Mouse (Mus musculus) kidney, embryonic 15.5 days (tissue): ENCODE results near the gene Ccdc183. TPM values are rescaled to one million over a fixed set of nuclear protein-coding genes. Genes with fewer than 3 reads are reported as not detected.
A peak's percentile ranks its signal among the peaks of the same experiment; 100 is the strongest.

Source experiments
- ATAC-seq: fragments of 200-750 bp; cut with Nextera tagmentation; replicated peaks from 2 replicates; pipeline ENCODE4 v1.8.0; 2017; ENCODE audit warnings: moderate TSS enrichment; ENCODE audit not compliant: low FRiP score
- H3K27ac ChIP-seq: fragments of 300-500 bp; sonication (generic); 2 replicates; pipeline ENCODE4 v1.5.1; 2015; ENCODE audit warnings: mild to moderate bottlenecking, inconsistent platforms
- H3K27me3 ChIP-seq: fragments of 300-500 bp; sonication (generic); 2 replicates; pipeline ENCODE4 v1.6.1; 2015; ENCODE audit warnings: inconsistent platforms
- H3K36me3 ChIP-seq: fragments of 300-500 bp; sonication (generic); 2 replicates; pipeline ENCODE4 v1.6.1; 2015; ENCODE audit warnings: inconsistent platforms
- H3K4me1 ChIP-seq: fragments of 300-500 bp; sonication (generic); 2 replicates; pipeline ENCODE4 v1.6.1; 2015; ENCODE audit warnings: inconsistent platforms
- H3K4me2 ChIP-seq: fragments of 300-500 bp; sonication (generic); 2 replicates; pipeline ENCODE4 v1.6.1; 2015; ENCODE audit warnings: moderate library complexity, mild to moderate bottlenecking, inconsistent platforms
- H3K4me3 ChIP-seq: fragments of 300-500 bp; sonication (generic); replicated peaks from 2 replicates; pipeline ENCODE4 v1.5.1; 2015; ENCODE audit warnings: mild to moderate bottlenecking, inconsistent platforms
- H3K9ac ChIP-seq: fragments of 300-500 bp; sonication (generic); 2 replicates; pipeline ENCODE4 v1.6.1; 2015; ENCODE audit warnings: mild to moderate bottlenecking, inconsistent platforms
- H3K9me3 ChIP-seq: fragments of 300-500 bp; sonication (generic); replicated peaks from 2 replicates; pipeline ENCODE4 v1.6.1; 2016; ENCODE audit warnings: inconsistent platforms
- WGBS: fragments of 180-500 bp; shearing (Covaris S2); methylation state at CpG from one replicate; pipeline ENCODE4 v1.1.7; 2015; ENCODE audit warnings: mixed read lengths; 5-methylcytosine and 5-hydroxymethylcytosine counted together
- polyA plus RNA-seq: library from polyadenylated mRNA; unstranded; fragments of >200 nt; fragmentation: Nextera tagmentation; extraction: Ambion mirVana; gene quantifications from 2 replicates; pipeline ENCODE4 v1.2.1, GENCODE M21; 2015

Gene Ccdc183
- polyA plus RNA-seq: 0.12 and 0.27 TPM in 2 replicates

DNA sequence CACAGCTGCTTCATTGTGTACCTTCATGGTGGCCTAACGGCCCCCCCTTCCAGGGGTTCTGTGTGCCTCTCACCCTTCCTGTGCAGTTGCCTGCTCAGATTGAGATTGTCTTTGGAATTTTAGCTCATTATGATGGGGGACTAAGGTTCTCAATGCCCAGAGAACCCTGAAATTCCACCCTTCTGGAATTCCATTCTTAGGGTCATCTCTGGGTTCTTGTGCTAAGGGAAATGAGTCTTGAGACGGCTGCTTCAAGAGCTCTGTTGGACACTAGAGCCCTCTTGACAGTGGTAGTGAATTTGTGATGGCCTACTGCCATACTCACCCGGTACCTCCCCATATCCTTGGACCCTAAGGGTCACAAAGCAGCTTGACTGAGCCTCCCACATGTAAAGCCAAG lies at the start of gene Ccdc183:
Ccdc183 (minus strand) TSS at position 101 of the 400 bp plus-strand sequence.
- peaks cover 26% of the 10 kb centered on the region for H3K4me1 ChIP-seq
- H3K4me2 ChIP-seq: peak within 1 kb of the TSS; percentile 52
- H3K9me3 ChIP-seq: no peaks in the 10 kb centered on the region
- ATAC-seq: no peak
- 71% methylated on average over 3 of the region's 3 CpGs for WGBS
- 0 out of 2 replicates have a peak within 1 kb of the TSS, but pooled peaks have one; percentile 4 for H3K9ac ChIP-seq
- no peak within 1 kb of the TSS for H3K4me3 ChIP-seq
- no peaks in the 10 kb centered on the region for H3K36me3 ChIP-seq
- H3K27ac ChIP-seq: no peak within 1 kb of the TSS
- peaks cover 37% of the 10 kb centered on the region for H3K27me3 ChIP-seq

DNA sequence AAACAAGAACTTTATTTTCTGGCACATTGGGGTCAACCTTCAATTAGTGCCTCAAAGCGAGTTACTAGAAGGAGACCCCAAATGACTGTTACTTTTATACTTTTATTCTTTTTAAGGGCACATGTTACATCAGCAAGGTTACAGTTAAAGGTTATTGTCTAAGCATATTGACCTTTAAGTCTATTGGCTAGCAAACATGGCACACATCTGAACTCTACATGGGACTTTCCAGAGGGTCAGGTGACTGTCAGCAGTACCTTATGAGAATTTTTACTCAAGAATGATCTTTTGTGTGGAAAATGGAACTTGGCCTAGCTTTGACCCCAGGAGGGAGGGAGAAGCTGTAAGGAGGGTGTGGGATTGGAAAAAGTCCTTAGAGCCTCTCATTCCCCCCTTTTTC lies 49.0 kb upstream of the Ccdc183 start:
- Histone ChIP-seq H3K9ac (no peak overlapping the region), H3K27me3 (no peaks in the 10 kb centered on the region), H3K4me1 (no peaks in the 10 kb centered on the region), H3K27ac (no peak overlapping the region), H3K4me2 (no peak overlapping the region), H3K9me3 (no peaks in the 10 kb centered on the region), H3K36me3 (no peaks in the 10 kb centered on the region), H3K4me3 (no peak overlapping the region)
- WGBS: 77% methylated on average over 1 of the region's 1 CpGs
- ATAC-seq: no peak

DNA sequence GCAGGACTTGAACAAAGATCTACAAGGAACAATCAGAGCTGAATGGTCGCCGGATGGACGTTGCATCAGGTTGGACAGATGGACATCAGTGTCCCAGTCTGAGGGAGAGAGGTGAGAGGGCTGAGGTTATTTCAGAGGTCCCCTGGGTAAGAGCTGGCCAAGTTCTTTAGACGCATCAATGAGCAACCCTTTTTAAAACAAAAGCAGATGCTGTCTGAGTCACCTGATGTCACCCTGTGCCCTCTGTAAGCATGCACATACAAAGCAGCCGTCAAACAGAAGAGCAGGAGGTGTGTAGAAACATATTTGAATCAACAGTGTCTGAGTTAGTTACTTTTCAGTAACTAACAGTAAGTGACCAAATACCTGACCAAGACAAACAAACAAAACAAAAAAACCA lies 46.6 kb upstream of the Ccdc183 start:
- Histone ChIP-seq H3K4me3 (no peak overlapping the region), H3K4me1 (no peaks in the 10 kb centered on the region), H3K9me3 (no peaks in the 10 kb centered on the region), H3K27me3 (no peaks in the 10 kb centered on the region), H3K4me2 (no peak overlapping the region), H3K36me3 (no peaks in the 10 kb centered on the region), H3K27ac (no peak overlapping the region), H3K9ac (no peak overlapping the region)
- no peak for ATAC-seq
- 81% methylated on average over 5 of the region's 5 CpGs for WGBS

DNA sequence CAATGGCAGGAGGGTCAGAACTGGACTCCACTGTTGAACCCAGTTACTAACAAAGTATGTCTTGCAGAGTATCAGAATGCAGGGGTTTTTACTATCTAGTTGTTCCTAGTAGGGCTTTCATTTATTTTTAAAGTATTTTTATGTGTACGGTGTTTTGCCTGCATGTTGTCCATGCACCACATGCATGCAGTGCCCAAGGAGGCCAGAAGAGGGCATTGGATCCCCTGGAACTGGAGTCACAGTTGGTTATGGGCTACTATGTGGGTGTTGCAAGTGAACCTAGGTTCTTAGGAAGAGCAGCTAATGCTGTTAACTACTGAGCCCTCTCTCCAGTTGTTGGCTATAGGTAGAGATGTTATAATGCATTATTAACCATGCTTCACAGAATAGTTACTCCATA lies 46.0 kb upstream of the Ccdc183 start:
- 44% methylated on average over 1 of the region's 1 CpGs for WGBS
- no peak overlapping the region for H3K27ac ChIP-seq
- ATAC-seq: no peak
- no peak overlapping the region for H3K4me3 ChIP-seq
- no peak overlapping the region for H3K4me2 ChIP-seq
- no peaks in the 10 kb centered on the region for H3K4me1 ChIP-seq
- no peaks in the 10 kb centered on the region for H3K9me3 ChIP-seq
- H3K36me3 ChIP-seq: no peaks in the 10 kb centered on the region
- no peak overlapping the region for H3K9ac ChIP-seq
- H3K27me3 ChIP-seq: no peaks in the 10 kb centered on the region

DNA sequence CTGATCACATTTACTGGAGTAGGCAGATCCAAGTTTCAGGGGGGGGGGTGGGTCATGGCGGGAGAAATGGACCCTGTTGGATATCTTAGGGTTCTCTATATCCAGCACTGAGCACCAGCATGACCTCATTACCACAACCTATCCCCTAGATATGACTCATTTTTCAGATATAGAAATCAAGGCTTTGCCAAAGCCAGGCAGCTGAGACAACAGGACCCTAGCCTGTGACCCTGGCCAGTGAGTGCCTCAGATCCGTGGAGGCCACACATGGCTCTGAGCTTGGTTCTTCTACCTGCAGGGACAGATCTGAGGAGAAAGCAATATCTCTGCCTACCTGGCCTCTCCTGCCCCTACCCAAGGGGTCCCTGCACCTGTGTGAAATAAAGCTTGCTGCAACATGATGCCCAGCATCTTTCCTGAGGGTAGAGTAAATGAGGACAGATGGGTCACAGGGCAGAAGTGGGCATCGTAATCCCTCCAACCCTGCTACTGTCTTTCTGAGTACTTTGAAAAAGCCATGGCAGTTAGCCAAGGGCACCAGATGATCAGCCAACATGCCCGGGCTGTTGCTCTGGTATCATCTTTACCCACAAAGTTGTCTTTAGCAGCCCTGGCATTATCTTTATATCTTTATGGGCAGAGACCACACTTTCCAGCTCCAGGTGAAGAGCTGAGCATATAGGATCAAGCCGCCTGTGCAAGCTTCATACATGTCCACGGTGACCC lies 43.9 kb upstream of the Ccdc183 start:
- H3K9ac ChIP-seq: no peak overlapping the region
- H3K4me3 ChIP-seq: no peak overlapping the region
- no peaks in the 10 kb centered on the region for H3K36me3 ChIP-seq
- H3K9me3 ChIP-seq: no peaks in the 10 kb centered on the region
- ATAC-seq: no peak
- H3K27ac ChIP-seq: no peak overlapping the region
- WGBS: 85% methylated on average over 6 of the region's 6 CpGs
- no peaks in the 10 kb centered on the region for H3K4me1 ChIP-seq
- no peaks in the 10 kb centered on the region for H3K27me3 ChIP-seq
- no peak overlapping the region for H3K4me2 ChIP-seq

DNA sequence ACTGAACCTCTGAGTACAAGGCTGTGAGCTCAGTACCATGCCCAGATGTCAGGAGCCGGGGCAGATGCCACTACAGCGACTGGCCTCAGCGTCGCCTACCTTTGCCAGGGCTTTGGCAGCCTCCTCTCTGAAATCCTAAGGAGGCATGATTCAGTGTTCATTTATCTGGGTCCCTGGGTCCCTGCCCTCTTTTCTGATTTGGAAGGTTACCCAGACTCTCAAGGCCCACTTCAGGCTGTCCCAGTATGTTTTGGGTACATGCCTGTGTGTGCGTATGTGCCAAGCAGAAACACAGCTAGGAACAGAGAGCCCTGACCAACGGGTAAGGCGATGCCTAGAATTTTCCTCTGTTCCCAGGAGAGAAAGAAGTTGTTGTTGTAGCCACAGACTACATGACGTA lies 42.8 kb upstream of the Ccdc183 start:
- ATAC-seq: no peak
- no peaks in the 10 kb centered on the region for H3K36me3 ChIP-seq
- H3K4me1 ChIP-seq: no peaks in the 10 kb centered on the region
- no peaks in the 10 kb centered on the region for H3K9me3 ChIP-seq
- no peak overlapping the region for H3K9ac ChIP-seq
- H3K4me3 ChIP-seq: no peak overlapping the region
- 74% methylated on average over 8 of the region's 8 CpGs for WGBS
- H3K4me2 ChIP-seq: no peak overlapping the region
- no peaks in the 10 kb centered on the region for H3K27me3 ChIP-seq
- H3K27ac ChIP-seq: no peak overlapping the region

DNA sequence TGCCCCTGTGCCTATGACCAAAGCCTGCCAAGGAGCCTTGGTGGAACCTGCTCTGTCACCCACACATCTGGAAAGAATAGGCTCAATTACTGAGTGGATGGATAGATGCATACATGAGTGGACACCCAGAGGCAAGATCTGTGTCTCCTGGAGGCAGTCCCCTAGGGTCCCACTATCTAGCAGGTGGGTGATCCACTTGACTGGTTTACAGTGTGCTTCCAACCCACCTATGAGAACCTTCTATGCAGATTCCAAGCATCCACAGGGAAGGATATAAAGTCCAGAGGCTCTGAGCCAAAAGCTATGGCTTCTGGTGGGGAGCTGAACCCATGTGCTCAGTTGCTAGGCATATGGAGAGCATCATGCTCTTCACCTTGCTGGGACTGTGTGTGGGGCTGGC lies 40.2 kb upstream of the Ccdc183 start, which contains the start of gene Lcn5:
Lcn5 (plus strand) TSS at position 301 of the 400 bp plus-strand sequence.
- Histone ChIP-seq H3K4me3 (no peak within 1 kb of the TSS), H3K27ac (no peak within 1 kb of the TSS), H3K36me3 (no peaks in the 10 kb centered on the region), H3K9me3 (no peaks in the 10 kb centered on the region), H3K4me1 (0 out of 2 replicates have a peak, but pooled peaks cover 4% of the 10 kb centered on the region), H3K27me3 (no peaks in the 10 kb centered on the region), H3K4me2 (no peak within 1 kb of the TSS), H3K9ac (no peak within 1 kb of the TSS)
- no peak for ATAC-seq

DNA sequence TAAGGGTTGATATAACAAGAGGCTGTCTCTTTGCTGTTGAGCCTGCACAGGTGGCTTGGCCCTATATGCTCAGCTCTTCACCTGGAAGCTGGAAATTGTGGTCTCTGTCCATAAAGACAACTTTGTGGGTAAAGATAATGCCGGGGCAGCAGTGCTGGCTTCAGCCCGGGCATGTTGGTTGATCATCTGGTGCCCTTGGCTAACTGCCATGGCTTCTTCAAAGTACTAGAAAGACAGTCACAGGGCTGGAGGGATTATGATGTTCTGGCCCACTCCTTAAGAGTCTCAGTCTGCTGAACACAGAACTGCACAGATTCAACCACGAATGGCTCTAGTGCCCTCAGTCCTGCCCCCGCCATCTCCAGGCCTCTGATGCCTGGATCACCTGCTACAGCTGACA lies 39.8 kb upstream of the Ccdc183 start:
- no peak overlapping the region for H3K27ac ChIP-seq
- 79% methylated on average over 4 of the region's 4 CpGs for WGBS
- no peaks in the 10 kb centered on the region for H3K9me3 ChIP-seq
- no peaks in the 10 kb centered on the region for H3K36me3 ChIP-seq
- no peaks in the 10 kb centered on the region for H3K27me3 ChIP-seq
- no peak for ATAC-seq
- no peak overlapping the region for H3K9ac ChIP-seq
- 0 out of 2 replicates have a peak, but pooled peaks cover 4% of the 10 kb centered on the region for H3K4me1 ChIP-seq
- no peak overlapping the region for H3K4me3 ChIP-seq
- H3K4me2 ChIP-seq: no peak overlapping the region

DNA sequence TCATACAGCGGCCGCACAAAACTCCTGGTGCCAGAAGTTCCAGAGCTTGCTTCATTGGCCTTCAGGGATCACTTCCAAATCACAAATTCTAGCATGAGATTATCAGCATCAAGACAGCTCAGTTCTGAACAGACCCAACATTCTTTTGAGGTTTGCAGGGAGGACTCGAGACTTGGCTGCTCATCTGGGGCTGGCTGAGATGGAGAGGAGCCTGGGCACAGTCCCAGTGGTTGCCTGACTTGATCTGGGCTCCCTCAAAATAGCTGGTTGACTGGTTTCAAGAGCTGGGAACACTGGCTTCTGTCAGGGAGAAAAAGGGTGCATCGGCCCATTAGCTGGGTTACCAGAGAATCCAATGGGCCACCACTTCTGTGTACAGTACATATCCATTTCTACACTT lies 39.2 kb upstream of the Ccdc183 start:
- H3K36me3 ChIP-seq: no peaks in the 10 kb centered on the region
- 0 out of 2 replicates have a peak, but pooled peaks cover 4% of the 10 kb centered on the region for H3K4me1 ChIP-seq
- H3K4me2 ChIP-seq: no peak overlapping the region
- ATAC-seq: no peak
- H3K9ac ChIP-seq: no peak overlapping the region
- no peak overlapping the region for H3K27ac ChIP-seq
- 83% methylated on average over 4 of the region's 4 CpGs for WGBS
- H3K27me3 ChIP-seq: no peaks in the 10 kb centered on the region
- no peaks in the 10 kb centered on the region for H3K9me3 ChIP-seq
- H3K4me3 ChIP-seq: no peak overlapping the region

DNA sequence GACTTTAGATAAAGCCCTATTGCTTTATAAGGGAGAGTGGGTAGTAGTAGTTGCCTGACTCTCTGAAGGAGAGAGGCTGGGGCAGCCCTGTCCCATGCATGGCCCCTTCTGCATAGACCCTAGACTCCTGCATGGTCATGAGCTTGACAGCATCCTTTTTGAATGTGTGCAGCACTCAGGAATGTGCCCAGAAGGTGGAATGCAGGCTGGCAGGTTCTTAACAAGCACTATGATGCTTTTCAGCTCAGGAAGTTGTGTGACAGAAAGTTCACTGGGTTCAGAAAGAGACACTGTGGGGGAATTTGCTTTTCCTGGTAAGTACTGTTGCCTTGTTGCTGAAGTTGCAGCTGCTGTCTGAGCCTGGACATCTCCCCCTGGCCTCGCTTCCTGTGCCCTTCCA lies 37.0 kb upstream of the Ccdc183 start:
- no peak overlapping the region for H3K27ac ChIP-seq
- no peaks in the 10 kb centered on the region for H3K9me3 ChIP-seq
- no peaks in the 10 kb centered on the region for H3K27me3 ChIP-seq
- H3K4me3 ChIP-seq: no peak overlapping the region
- H3K4me1 ChIP-seq: 0 out of 2 replicates have a peak, but pooled peaks cover 4% of the 10 kb centered on the region
- H3K4me2 ChIP-seq: no peak overlapping the region
- H3K9ac ChIP-seq: no peak overlapping the region
- WGBS: 46% methylated on average over 1 of the region's 1 CpGs
- H3K36me3 ChIP-seq: no peaks in the 10 kb centered on the region
- no peak for ATAC-seq

DNA sequence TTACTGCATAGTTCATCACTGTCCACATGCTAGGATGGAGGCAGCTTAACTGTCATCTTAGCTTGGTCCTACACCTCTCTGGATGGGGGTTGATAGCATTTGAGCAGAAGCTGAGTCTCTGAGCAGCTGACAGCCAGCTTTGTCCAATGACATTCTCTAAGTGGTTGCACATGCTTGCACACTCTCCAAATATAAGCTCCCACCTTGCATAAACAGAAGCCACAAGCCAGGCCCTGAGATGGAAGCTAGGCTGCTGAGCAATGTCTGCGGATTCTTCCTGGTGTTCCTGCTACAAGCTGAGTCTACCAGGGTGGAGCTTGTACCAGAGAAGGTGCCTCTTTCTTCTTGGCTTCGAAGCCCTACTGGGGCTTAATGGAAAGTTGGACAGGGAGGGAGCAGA lies 35.4 kb upstream of the Ccdc183 start, which contains the start of gene Lcn8:
Lcn8 (plus strand) TSS at position 219 of the 400 bp plus-strand sequence.
- no peak for ATAC-seq
- 80% methylated on average over 2 of the region's 2 CpGs for WGBS
- H3K9me3 ChIP-seq: no peaks in the 10 kb centered on the region
- no peak within 1 kb of the TSS for H3K9ac ChIP-seq
- H3K36me3 ChIP-seq: no peaks in the 10 kb centered on the region
- H3K27ac ChIP-seq: no peak within 1 kb of the TSS
- no peak within 1 kb of the TSS for H3K4me3 ChIP-seq
- 0 out of 2 replicates have a peak, but pooled peaks cover 4% of the 10 kb centered on the region for H3K4me1 ChIP-seq
- H3K27me3 ChIP-seq: no peaks in the 10 kb centered on the region
- no peak within 1 kb of the TSS for H3K4me2 ChIP-seq

DNA sequence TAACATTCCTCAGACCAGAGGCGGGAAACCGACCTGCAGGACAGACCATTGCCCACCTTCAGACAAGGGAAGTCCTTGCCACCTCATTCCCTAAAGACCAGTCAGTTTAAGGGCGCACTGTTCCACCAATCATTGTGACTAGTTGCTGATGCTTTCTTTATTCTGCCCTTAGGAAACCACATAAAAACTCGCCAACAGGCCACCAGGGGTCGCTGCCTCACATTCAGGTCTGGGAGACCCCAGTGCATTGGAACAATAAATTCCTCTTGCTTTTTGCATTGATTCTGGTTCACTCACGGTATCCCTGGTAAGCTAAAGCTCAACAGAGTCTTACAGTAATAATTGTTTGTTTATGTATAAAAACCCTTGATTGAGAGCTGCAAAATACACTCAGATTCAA lies 22.4 kb upstream of the Ccdc183 start:
- H3K27ac ChIP-seq: no peak overlapping the region
- no peak overlapping the region for H3K9ac ChIP-seq
- H3K4me2 ChIP-seq: no peak overlapping the region
- no peak for ATAC-seq
- no peak overlapping the region for H3K4me3 ChIP-seq
- WGBS: 18% methylated on average over 6 of the region's 6 CpGs
- no peaks in the 10 kb centered on the region for H3K27me3 ChIP-seq
- no peaks in the 10 kb centered on the region for H3K9me3 ChIP-seq
- no peaks in the 10 kb centered on the region for H3K36me3 ChIP-seq
- H3K4me1 ChIP-seq: no peaks in the 10 kb centered on the region

DNA sequence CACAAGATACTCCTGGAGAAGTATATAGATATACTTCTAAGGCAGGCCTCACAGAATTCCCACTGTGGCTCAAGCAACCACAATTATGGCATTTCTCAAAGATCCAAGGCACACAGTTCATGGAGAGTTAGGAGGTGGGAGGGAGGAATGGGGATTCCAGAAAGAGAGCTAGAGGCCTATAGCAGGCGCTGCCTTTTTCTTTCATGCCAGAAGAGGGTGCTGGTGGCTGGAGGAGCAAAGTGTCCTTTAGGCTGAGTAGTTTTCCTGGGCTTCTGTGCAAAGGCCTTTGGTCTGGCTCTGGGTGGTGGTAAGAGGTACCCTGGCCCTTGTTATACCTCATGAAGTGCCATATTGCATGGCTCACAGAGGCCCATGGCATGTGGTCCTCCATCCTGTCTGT lies 16.6 kb upstream of the Ccdc183 start:
- WGBS: 53% methylated on average over 1 of the region's 1 CpGs
- Histone ChIP-seq H3K36me3 (no peaks in the 10 kb centered on the region), H3K9me3 (no peaks in the 10 kb centered on the region), H3K27ac (no peak overlapping the region), H3K4me3 (no peak overlapping the region), H3K9ac (no peak overlapping the region), H3K4me1 (no peaks in the 10 kb centered on the region), H3K27me3 (no peaks in the 10 kb centered on the region), H3K4me2 (no peak overlapping the region)
- no peak for ATAC-seq
